Mouse (Mus musculus) hindbrain, embryonic 10.5 days (tissue): Measurements from ENCODE around the gene Nt5m. TPM values are rescaled to one million over a fixed set of nuclear protein-coding genes. Genes with fewer than 3 reads are reported as not detected.

Experiments used
- DNase-seq: peaks from one replicate; pipeline ENCODE4 v3.0.0-alpha.2; 2017; ENCODE audit warnings: low spot score
- H3K27ac ChIP-seq: fragments of 300-500 bp; sonication (generic); 2 replicates; pipeline ENCODE4 v1.5.1; 2016; ENCODE audit warnings: mild to moderate bottlenecking, moderate library complexity
- H3K27me3 ChIP-seq: fragments of 300-500 bp; sonication (generic); 2 replicates; pipeline ENCODE4 v1.6.1; 2016; ENCODE audit warnings: mild to moderate bottlenecking; ENCODE audit not compliant: poor library complexity, insufficient read depth, severe bottlenecking
- H3K36me3 ChIP-seq: fragments of 300-500 bp; sonication (generic); 2 replicates; pipeline ENCODE4 v1.6.1; 2016; ENCODE audit warnings: mild to moderate bottlenecking, moderate library complexity
- H3K4me1 ChIP-seq: fragments of 300-500 bp; sonication (generic); replicated peaks from 2 replicates; pipeline ENCODE4 v1.6.1; 2016; ENCODE audit warnings: mild to moderate bottlenecking
- H3K4me3 ChIP-seq: fragments of 300-500 bp; sonication (generic); 2 replicates; pipeline ENCODE4 v1.5.1; 2016; ENCODE audit warnings: mild to moderate bottlenecking, moderate library complexity
- H3K9me3 ChIP-seq: fragments of 300-500 bp; sonication (generic); 2 replicates; pipeline ENCODE4 v1.6.1; 2016; ENCODE audit warnings: mild to moderate bottlenecking, moderate library complexity
- WGBS: fragments of 180-500 bp; shearing (Covaris S2); methylation state at CpG from one replicate; pipeline ENCODE4 v1.1.7; 2016; 5-methylcytosine and 5-hydroxymethylcytosine counted together
- polyA plus RNA-seq: library from polyadenylated mRNA; unstranded; fragments of >200 nt; fragmentation: Nextera tagmentation; extraction: Ambion mirVana; gene quantifications from 2 replicates; pipeline ENCODE4 v1.2.1, GENCODE M21; 2016

Nt5m gene
- polyA plus RNA-seq, 1 experiment from 2014 or later: 47.7 TPM

GRCm38 (mm10) chr11:59920331-59920730, 81.1 kb downstream of the Nt5m start:
- Histone ChIP-seq H3K4me3 (no peak overlapping the region), H3K9me3 (no peaks in the 10 kb centered on the region), H3K27ac (no peak overlapping the region), H3K27me3 (no peaks in the 10 kb centered on the region), H3K4me1 (0 out of 2 replicates have a peak, but pooled peaks cover 3% of the 10 kb centered on the region), H3K36me3 (no peaks in the 10 kb centered on the region)
- WGBS: 80% methylated on average over 5 of the region's 5 CpGs
- DNase-seq: no peak

- H3K9me3 ChIP-seq: no peaks in the 10 kb centered on the region
- no peak overlapping the region for H3K27ac ChIP-seq
- no peaks in the 10 kb centered on the region for H3K36me3 ChIP-seq
- peaks cover 9% of the 10 kb centered on the region for H3K4me1 ChIP-seq
- DNase-seq: no peak
- WGBS: 21% methylated on average over 7 of the region's 7 CpGs
- H3K27me3 ChIP-seq: no peaks in the 10 kb centered on the region
- no peak overlapping the region for H3K4me3 ChIP-seq
Observed at GRCm38 (mm10) chr11:59921265-59921664, 82.0 kb downstream of the Nt5m start.

- Histone ChIP-seq H3K4me3 (no peak overlapping the region), H3K4me1 (peaks cover 28% of the 10 kb centered on the region), H3K9me3 (no peaks in the 10 kb centered on the region), H3K27ac (no peak overlapping the region), H3K27me3 (peaks cover 7% of the 10 kb centered on the region; the same call in 1 of the 2 replicates), H3K36me3 (no peaks in the 10 kb centered on the region)
- DNase-seq: no peak
- WGBS: 51% methylated on average over 4 of the region's 4 CpGs
Observed at GRCm38 (mm10) chr11:59930031-59930430, 90.8 kb downstream of the Nt5m start.

Other genes starting within 250 kb of the Nt5m start
- not detected in 2 replicates for gene Olfr223, start 246.2 kb upstream of the Nt5m start, polyA plus RNA-seq
- 28.6 and 32.2 TPM in 2 replicates for gene Mprip, start 178.1 kb upstream of the Nt5m start, polyA plus RNA-seq
- 1.9 and 2.6 TPM in 2 replicates for gene Pld6, start 51.8 kb upstream of the Nt5m start, polyA plus RNA-seq
- gene Flcn, start 29.4 kb upstream of the Nt5m start, polyA plus RNA-seq: 29.6 and 31.0 TPM in 2 replicates
- gene Cops3, start 391 bp downstream of the Nt5m start, polyA plus RNA-seq: 233 and 255 TPM in 2 replicates
- 53.3 and 55.4 TPM in 2 replicates for gene Med9, start 108.8 kb downstream of the Nt5m start, polyA plus RNA-seq
- 1.6 and 2.9 TPM in 2 replicates for gene Rasd1, start 125.5 kb downstream of the Nt5m start, polyA plus RNA-seq
- 8.3 and 9.2 TPM in 2 replicates for gene Pemt, start 207.0 kb downstream of the Nt5m start, polyA plus RNA-seq